Mouse (Mus musculus) limb, embryonic 14.5 days (tissue): ENCODE measurements around the gene Cdkl1. TPM values are rescaled to one million over a fixed set of nuclear protein-coding genes. Genes with fewer than 3 reads are reported as not detected.

Source experiments
- ATAC-seq: fragments of 200-750 bp; cut with Nextera tagmentation; 2 replicates; pipeline ENCODE4 v1.8.0; 2017; ENCODE audit warnings: low read depth, moderate number of reproducible peaks, moderate TSS enrichment; ENCODE audit not compliant: low FRiP score
- DNase-seq: peaks from one replicate; pipeline ENCODE4 v3.0.0-alpha.2; 2015; ENCODE audit warnings: low spot score
- H3K27ac ChIP-seq: fragments of 300-500 bp; sonication (generic); replicated peaks from 2 replicates; pipeline ENCODE4 v1.5.1; 2014; ENCODE audit warnings: low read depth, mild to moderate bottlenecking, low read length, moderate library complexity, mixed read lengths
- H3K27me3 ChIP-seq: fragments of 300-500 bp; sonication (generic); 2 replicates; pipeline ENCODE4 v1.6.1; 2014; ENCODE audit warnings: low read length, mixed read lengths; ENCODE audit not compliant: control insufficient read depth, insufficient read depth
- H3K36me3 ChIP-seq: fragments of 300-500 bp; sonication (generic); 2 replicates; pipeline ENCODE4 v1.6.1; 2014; ENCODE audit warnings: mild to moderate bottlenecking, low read length, moderate library complexity, mixed read lengths; ENCODE audit not compliant: control insufficient read depth, insufficient read depth
- H3K4me1 ChIP-seq: fragments of 300-500 bp; sonication (generic); 2 replicates; pipeline ENCODE4 v1.6.1; 2014; ENCODE audit warnings: antibody characterized with exemption, low read length, mixed read lengths; ENCODE audit not compliant: control insufficient read depth, insufficient read depth
- H3K4me2 ChIP-seq: fragments of 300-500 bp; sonication (generic); replicated peaks from 2 replicates; pipeline ENCODE4 v1.6.1; 2014; ENCODE audit warnings: low read depth, mild to moderate bottlenecking, low read length, moderate library complexity; ENCODE audit not compliant: severe bottlenecking
- H3K4me3 ChIP-seq: fragments of 300-500 bp; sonication (generic); replicated peaks from 2 replicates; pipeline ENCODE4 v1.5.1; 2014; ENCODE audit warnings: low read length
- H3K9ac ChIP-seq: fragments of 300-500 bp; sonication (generic); 2 replicates; pipeline ENCODE4 v1.6.1; 2014; ENCODE audit warnings: mild to moderate bottlenecking, low read depth, low read length, moderate library complexity; ENCODE audit not compliant: severe bottlenecking
- H3K9me3 ChIP-seq: fragments of 300-500 bp; sonication (generic); 2 replicates; pipeline ENCODE4 v1.6.1; 2016; ENCODE audit warnings: low read length; ENCODE audit not compliant: control insufficient read depth
- POLR2A ChIP-seq: fragments of 200-500 bp; IDR thresholded peaks from 2 replicates; pipeline ENCODE4 v1.8.0; 2012; ENCODE audit warnings: inconsistent platforms, mild to moderate bottlenecking, moderate library complexity, borderline replicate concordance; ENCODE audit not compliant: insufficient read depth, insufficient read length; ENCODE audit errors: extremely low read depth
- WGBS: fragments of 180-500 bp; shearing (Covaris S2); extraction: QIAGEN DNeasy Blood & Tissue Kit; methylation state at CpG from one replicate; pipeline ENCODE4 v1.1.7; 2014; 5-methylcytosine and 5-hydroxymethylcytosine counted together
- polyA plus RNA-seq, 2 experiments: library from polyadenylated mRNA; depleted of rRNA in 1 of 2; stranded (reverse) in 1 of 2; unstranded in 1 of 2; fragments of >200 nt; fragmentation: Nextera tagmentation in 1 of 2; extraction: Ambion mirVana in 1 of 2; gene quantifications; 2 replicates each; pipeline versions ENCODE4 v1.2.1 to v1.2.3; 2012 to 2014

Cdkl1 gene
- polyA plus RNA-seq, 2 experiments, result 1.7 to 1.9 TPM

- Histone ChIP-seq H3K27me3 (no peaks in the 10 kb centered on the region), H3K9ac (peak within 1 kb of the TSS; percentile 68), H3K9me3 (peaks cover 2% of the 10 kb centered on the region; the same call in 1 of the 2 replicates), H3K27ac (peak within 1 kb of the TSS; percentile 80), H3K36me3 (peaks cover 11% of the 10 kb centered on the region), H3K4me3 (peak within 1 kb of the TSS; percentile 78), H3K4me2 (peak within 1 kb of the TSS; percentile 68), H3K4me1 (peaks cover 15% of the 10 kb centered on the region)
- TF ChIP-seq POLR2A, result no peak; the same call in none of the 2 replicates
- peak; percentile 93 for DNase-seq
- WGBS, result under 1% methylated on average over 48 of the region's 60 CpGs
- ATAC-seq, result peak; percentile 97
These were observed 66.2 kb downstream of the Cdkl1 start, which contains the start of the genes L2hgdh and Atp5s for GRCm38 (mm10) chr12:69724711-69725460. L2hgdh (minus strand) TSS chr12:69724873. Atp5s (plus strand) TSS chr12:69724950.

GRCm38 (mm10) chr12:69724018-69724710, 66.9 kb downstream of the Cdkl1 start:
- 3% methylated on average over 22 of the region's 24 CpGs for WGBS
- DNase-seq (no peak), ATAC-seq (peak; percentile 24)
- peaks cover 9% of the 10 kb centered on the region for H3K9me3 ChIP-seq
- peaks cover 15% of the 10 kb centered on the region for H3K4me1 ChIP-seq
- no peak overlapping the region for H3K27ac ChIP-seq
- no peaks in the 10 kb centered on the region for H3K27me3 ChIP-seq
- H3K4me2 ChIP-seq, result peak overlapping the region; percentile 68
- H3K4me3 ChIP-seq, result peak overlapping the region; percentile 78
- H3K36me3 ChIP-seq, result peaks cover 16% of the 10 kb centered on the region
- no peak for TF ChIP-seq POLR2A
- peak overlapping the region; percentile 68 for H3K9ac ChIP-seq

GRCm38 (mm10) chr12:69723376-69723775, 67.7 kb downstream of the Cdkl1 start:
- TF ChIP-seq POLR2A, result no peak
- 72% methylated on average over 2 of the region's 2 CpGs for WGBS
- H3K4me2 ChIP-seq, result peak overlapping the region; percentile 68
- peak overlapping the region; percentile 78; the same call in 1 of the 2 replicates for H3K4me3 ChIP-seq
- H3K4me1 ChIP-seq, result peaks cover 15% of the 10 kb centered on the region
- no peak overlapping the region for H3K9ac ChIP-seq
- no peak for ATAC-seq
- no peak for DNase-seq
- H3K9me3 ChIP-seq, result peaks cover 12% of the 10 kb centered on the region
- no peak overlapping the region for H3K27ac ChIP-seq
- no peaks in the 10 kb centered on the region for H3K27me3 ChIP-seq
- H3K36me3 ChIP-seq, result peaks cover 19% of the 10 kb centered on the region

- DNase-seq, result no peak
- Histone ChIP-seq H3K27me3 (no peaks in the 10 kb centered on the region), H3K4me1 (peaks cover 15% of the 10 kb centered on the region), H3K9ac (no peak overlapping the region), H3K9me3 (peaks cover 12% of the 10 kb centered on the region), H3K4me3 (no peak overlapping the region), H3K36me3 (peaks cover 19% of the 10 kb centered on the region), H3K4me2 (no peak overlapping the region), H3K27ac (no peak overlapping the region)
- no peak for ATAC-seq
- 85% methylated on average over 3 of the region's 3 CpGs for WGBS
- TF ChIP-seq POLR2A, result no peak
These were observed 68.2 kb downstream of the Cdkl1 start for GRCm38 (mm10) chr12:69722857-69723256.

- DNase-seq, result no peak
- ATAC-seq, result no peak
- H3K27ac ChIP-seq, result no peak overlapping the region
- peaks cover 16% of the 10 kb centered on the region for H3K36me3 ChIP-seq
- no peak for TF ChIP-seq POLR2A
- no peak overlapping the region for H3K9ac ChIP-seq
- H3K9me3 ChIP-seq, result peaks cover 6% of the 10 kb centered on the region; the same call in 1 of the 2 replicates
- no peaks in the 10 kb centered on the region for H3K4me1 ChIP-seq
- H3K27me3 ChIP-seq, result no peaks in the 10 kb centered on the region
- H3K4me3 ChIP-seq, result no peak overlapping the region
- no peak overlapping the region for H3K4me2 ChIP-seq
These were observed 77.4 kb downstream of the Cdkl1 start for GRCm38 (mm10) chr12:69713628-69714027.
